Mouse (Mus musculus) forebrain, embryonic 11.5 days (tissue): Measurements from ENCODE around the gene Plk5. TPM values are rescaled to one million over a fixed set of nuclear protein-coding genes. Genes with fewer than 3 reads are reported as not detected.

ENCODE experiments used
- ATAC-seq: fragments of 200-750 bp; cut with Nextera tagmentation; replicated peaks from 2 replicates; pipeline ENCODE4 v1.8.0; 2017; ENCODE audit warnings: moderate TSS enrichment; ENCODE audit not compliant: low FRiP score
- DNase-seq: peaks from one replicate; pipeline ENCODE4 v3.0.0-alpha.2; 2017; ENCODE audit warnings: low spot score
- H3K27ac ChIP-seq: fragments of 300-500 bp; sonication (generic); 2 replicates; pipeline ENCODE4 v1.5.1; 2014; ENCODE audit warnings: low read depth, low read length
- H3K27me3 ChIP-seq: fragments of 300-500 bp; sonication (generic); 2 replicates; pipeline ENCODE4 v1.6.1; 2014; ENCODE audit warnings: mild to moderate bottlenecking, low read length, mixed read lengths; ENCODE audit not compliant: control insufficient read depth, insufficient read depth
- H3K36me3 ChIP-seq: fragments of 300-500 bp; sonication (generic); 2 replicates; pipeline ENCODE4 v1.6.1; 2014; ENCODE audit warnings: mild to moderate bottlenecking, low read length, moderate library complexity, mixed read lengths; ENCODE audit not compliant: control insufficient read depth, insufficient read depth
- H3K4me1 ChIP-seq: fragments of 300-500 bp; sonication (generic); replicated peaks from 2 replicates; pipeline ENCODE4 v1.6.1; 2014; ENCODE audit warnings: low read length, mixed read lengths; ENCODE audit not compliant: control insufficient read depth, insufficient read depth
- H3K4me2 ChIP-seq: fragments of 300-500 bp; sonication (generic); 2 replicates; pipeline ENCODE4 v1.6.1; 2014; ENCODE audit warnings: low read depth, mild to moderate bottlenecking, low read length, moderate library complexity, mixed read lengths; ENCODE audit not compliant: severe bottlenecking
- H3K4me3 ChIP-seq: fragments of 300-500 bp; sonication (generic); 2 replicates; pipeline ENCODE4 v1.5.1; 2014; ENCODE audit warnings: low read depth, low read length
- H3K9ac ChIP-seq: fragments of 300-500 bp; sonication (generic); 2 replicates; pipeline ENCODE4 v1.6.1; 2014; ENCODE audit warnings: low read length
- H3K9me3 ChIP-seq: fragments of 300-500 bp; sonication (generic); 2 replicates; pipeline ENCODE4 v1.6.1; 2016; ENCODE audit warnings: low read length, mixed read lengths; ENCODE audit not compliant: control insufficient read depth
- WGBS: fragments of 180-500 bp; shearing (Covaris S2); extraction: QIAGEN DNeasy Blood & Tissue Kit; methylation state at CpG from one replicate; pipeline ENCODE4 v1.1.7; 2014; 5-methylcytosine and 5-hydroxymethylcytosine counted together
- polyA plus RNA-seq: library from polyadenylated mRNA; unstranded; fragments of >200 nt; fragmentation: Nextera tagmentation; extraction: Ambion mirVana; gene quantifications from 2 replicates; pipeline ENCODE4 v1.2.1, GENCODE M21; 2014

Gene Plk5
- 0.36 and 0.87 TPM in 2 replicates for polyA plus RNA-seq

GRCm38 (mm10) chr10:80356001-80356682, at the start of gene Plk5:
Gene Plk5 (plus strand): TSS chr10:80356459.
- WGBS, result under 1% methylated on average over 51 of the region's 53 CpGs
- peak within 1 kb of the TSS; percentile 39 for H3K4me2 ChIP-seq
- no peak for DNase-seq
- peak within 1 kb of the TSS; percentile 19 for H3K4me3 ChIP-seq
- H3K27ac ChIP-seq, result no peak within 1 kb of the TSS
- H3K9ac ChIP-seq, result no peak within 1 kb of the TSS
- H3K36me3 ChIP-seq, result no peaks in the 10 kb centered on the region
- peaks cover 2% of the 10 kb centered on the region; the same call in 1 of the 2 replicates for H3K4me1 ChIP-seq
- H3K9me3 ChIP-seq, result no peaks in the 10 kb centered on the region
- no peak for ATAC-seq
- H3K27me3 ChIP-seq, result peaks cover 56% of the 10 kb centered on the region

- Histone ChIP-seq H3K4me1 (peaks cover 8% of the 10 kb centered on the region; the same call in 1 of the 2 replicates), H3K9ac (no peak overlapping the region), H3K4me2 (no peak overlapping the region), H3K36me3 (peaks cover 15% of the 10 kb centered on the region), H3K4me3 (no peak overlapping the region), H3K9me3 (no peaks in the 10 kb centered on the region), H3K27me3 (peaks cover 16% of the 10 kb centered on the region), H3K27ac (no peak overlapping the region)
- 90% methylated on average over 16 of the region's 16 CpGs for WGBS
- ATAC-seq, result no peak
- no peak for DNase-seq
Observed at GRCm38 (mm10) chr10:80311560-80311959, 44.7 kb upstream of the Plk5 start.

- Histone ChIP-seq H3K27me3 (peaks cover 16% of the 10 kb centered on the region), H3K36me3 (peaks cover 11% of the 10 kb centered on the region), H3K27ac (no peak overlapping the region), H3K4me2 (no peak overlapping the region), H3K4me1 (peaks cover 8% of the 10 kb centered on the region; the same call in 1 of the 2 replicates), H3K9me3 (no peaks in the 10 kb centered on the region), H3K9ac (no peak overlapping the region), H3K4me3 (no peak overlapping the region)
- DNase-seq (no peak), ATAC-seq (no peak)
- WGBS, result 74% methylated on average over 54 of the region's 54 CpGs
Observed at GRCm38 (mm10) chr10:80312586-80313504, 43.4 kb upstream of the Plk5 start.

GRCm38 (mm10) chr10:80313627-80314201, 42.5 kb upstream of the Plk5 start:
- peaks cover 8% of the 10 kb centered on the region; the same call in 1 of the 2 replicates for H3K4me1 ChIP-seq
- H3K27ac ChIP-seq, result no peak overlapping the region
- peak; percentile 53 for DNase-seq
- H3K9ac ChIP-seq, result no peak overlapping the region
- peaks cover 6% of the 10 kb centered on the region for H3K36me3 ChIP-seq
- H3K27me3 ChIP-seq, result peaks cover 16% of the 10 kb centered on the region
- no peak overlapping the region for H3K4me2 ChIP-seq
- no peak overlapping the region for H3K4me3 ChIP-seq
- H3K9me3 ChIP-seq, result no peaks in the 10 kb centered on the region
- no peak for ATAC-seq
- 76% methylated on average over 20 of the region's 20 CpGs for WGBS

GRCm38 (mm10) chr10:80314494-80315001, 41.7 kb upstream of the Plk5 start:
- peak; percentile 59 for DNase-seq
- Histone ChIP-seq H3K4me1 (peaks cover 15% of the 10 kb centered on the region), H3K27ac (no peak overlapping the region), H3K4me2 (no peak overlapping the region), H3K9me3 (no peaks in the 10 kb centered on the region), H3K36me3 (peaks cover 3% of the 10 kb centered on the region; the same call in 1 of the 2 replicates), H3K27me3 (peaks cover 16% of the 10 kb centered on the region), H3K4me3 (no peak overlapping the region), H3K9ac (no peak overlapping the region)
- 60% methylated on average over 16 of the region's 16 CpGs for WGBS
- no peak for ATAC-seq

- ATAC-seq, result no peak
- WGBS, result 53% methylated on average over 27 of the region's 27 CpGs
- no peak overlapping the region for H3K4me2 ChIP-seq
- H3K27me3 ChIP-seq, result peaks cover 16% of the 10 kb centered on the region
- no peaks in the 10 kb centered on the region for H3K9me3 ChIP-seq
- peak; percentile 68 for DNase-seq
- no peak overlapping the region for H3K27ac ChIP-seq
- H3K9ac ChIP-seq, result no peak overlapping the region
- peaks cover 17% of the 10 kb centered on the region for H3K4me1 ChIP-seq
- no peak overlapping the region for H3K4me3 ChIP-seq
- H3K36me3 ChIP-seq, result peaks cover 3% of the 10 kb centered on the region; the same call in 1 of the 2 replicates
Observed at GRCm38 (mm10) chr10:80315315-80315714, 40.9 kb upstream of the Plk5 start.

- Histone ChIP-seq H3K27ac (no peak overlapping the region), H3K27me3 (peaks cover 16% of the 10 kb centered on the region)
- ATAC-seq, result peak; percentile 19; the same call in 1 of the 2 replicates
Observed at GRCm38 (mm10) chr10:80316359-80316781, 39.9 kb upstream of the Plk5 start.

GRCm38 (mm10) chr10:80317011-80317410, 39.2 kb upstream of the Plk5 start:
- Histone ChIP-seq H3K9me3 (no peaks in the 10 kb centered on the region), H3K4me2 (no peak overlapping the region), H3K27ac (no peak overlapping the region), H3K27me3 (peaks cover 16% of the 10 kb centered on the region), H3K4me1 (peaks cover 17% of the 10 kb centered on the region), H3K36me3 (no peaks in the 10 kb centered on the region; the same call in 1 of the 2 replicates), H3K9ac (no peak overlapping the region), H3K4me3 (no peak overlapping the region)
- DNase-seq (no peak), ATAC-seq (no peak)
- WGBS, result 66% methylated on average over 10 of the region's 10 CpGs

More at GRCm38 (mm10) chr10:80316359-80316781, 39.9 kb upstream of the Plk5 start:
- H3K9ac ChIP-seq, result no peak overlapping the region; the same call in 1 of the 2 replicates
- 40% methylated on average over 11 of the region's 11 CpGs for WGBS
- no peaks in the 10 kb centered on the region for H3K9me3 ChIP-seq
- no peak overlapping the region for H3K4me2 ChIP-seq
- peaks cover 3% of the 10 kb centered on the region; the same call in 1 of the 2 replicates for H3K36me3 ChIP-seq
- peak; percentile 61 for DNase-seq
- peaks cover 17% of the 10 kb centered on the region for H3K4me1 ChIP-seq
- H3K4me3 ChIP-seq, result no peak overlapping the region
